Mouse (Mus musculus) midbrain, postnatal 0 days (tissue): ENCODE data around the gene H2afv. TPM values are rescaled to one million over a fixed set of nuclear protein-coding genes. Genes with fewer than 3 reads are reported as not detected.

Experiments used
- ATAC-seq: fragments of 200-750 bp; cut with Nextera tagmentation; 2 replicates; pipeline ENCODE4 v1.8.0; 2017; ENCODE audit warnings: moderate number of reproducible peaks, mild to moderate bottlenecking, moderate TSS enrichment, moderate library complexity; ENCODE audit not compliant: low FRiP score
- DNase-seq: peaks from one replicate; pipeline ENCODE4 v3.0.0-alpha.2; 2015; ENCODE audit warnings: low spot score
- H3K27ac ChIP-seq: fragments of 300-500 bp; sonication (generic); 2 replicates; pipeline ENCODE4 v1.5.1; 2014; ENCODE audit warnings: low read depth, mild to moderate bottlenecking, low read length, mixed read lengths
- H3K27me3 ChIP-seq: fragments of 300-500 bp; sonication (generic); 2 replicates; pipeline ENCODE4 v1.6.1; 2014; ENCODE audit warnings: low read length, control low read depth, mixed read lengths; ENCODE audit not compliant: insufficient read depth
- H3K36me3 ChIP-seq: fragments of 300-500 bp; sonication (generic); 2 replicates; pipeline ENCODE4 v1.6.1; 2014; ENCODE audit warnings: low read length, control low read depth, mixed read lengths; ENCODE audit not compliant: insufficient read depth
- H3K4me1 ChIP-seq: fragments of 300-500 bp; sonication (generic); 2 replicates; pipeline ENCODE4 v1.6.1; 2014; ENCODE audit warnings: mild to moderate bottlenecking, control low read depth, antibody characterized with exemption, low read length, mixed read lengths; ENCODE audit not compliant: insufficient read depth
- H3K4me2 ChIP-seq: fragments of 300-500 bp; sonication (generic); 2 replicates; pipeline ENCODE4 v1.6.1; 2014; ENCODE audit warnings: low read depth, mild to moderate bottlenecking, low read length, mixed read lengths; ENCODE audit not compliant: poor library complexity, severe bottlenecking
- H3K4me3 ChIP-seq: fragments of 300-500 bp; sonication (generic); 2 replicates; pipeline ENCODE4 v1.5.1; 2014; ENCODE audit warnings: low read depth, mild to moderate bottlenecking, low read length, moderate library complexity
- H3K9ac ChIP-seq: fragments of 300-500 bp; sonication (generic); replicated peaks from 2 replicates; pipeline ENCODE4 v1.6.1; 2014; ENCODE audit warnings: mild to moderate bottlenecking, low read length, moderate library complexity, mixed read lengths; ENCODE audit not compliant: poor library complexity, severe bottlenecking
- H3K9me3 ChIP-seq: fragments of 300-500 bp; sonication (generic); 2 replicates; pipeline ENCODE4 v1.6.1; 2016; ENCODE audit warnings: low read length, control low read depth
- CTCF ChIP-seq: IDR thresholded peaks from 2 replicates; pipeline ENCODE4 v1.5.1; 2016; ENCODE audit warnings: antibody characterized with exemption, mild to moderate bottlenecking
- WGBS: fragments of 180-500 bp; shearing (Covaris S2); extraction: QIAGEN DNeasy Blood & Tissue Kit; methylation state at CpG from one replicate; pipeline ENCODE4 v1.1.7; 2014; 5-methylcytosine and 5-hydroxymethylcytosine counted together
- polyA plus RNA-seq: library from polyadenylated mRNA; unstranded; fragments of >200 nt; fragmentation: Nextera tagmentation; extraction: Ambion mirVana; gene quantifications from 2 replicates; pipeline ENCODE4 v1.2.1, GENCODE M21; 2015
- total RNA-seq: library from RNA; depleted of rRNA; stranded (reverse); fragments of >200 nt; gene quantifications from 2 replicates; pipeline ENCODE4 v1.2.3, GENCODE M21; 2014

Gene H2afv
- total and polyA plus RNA-seq, 2 experiments from 2014 or later = 57.2 to 133 TPM

DNA sequence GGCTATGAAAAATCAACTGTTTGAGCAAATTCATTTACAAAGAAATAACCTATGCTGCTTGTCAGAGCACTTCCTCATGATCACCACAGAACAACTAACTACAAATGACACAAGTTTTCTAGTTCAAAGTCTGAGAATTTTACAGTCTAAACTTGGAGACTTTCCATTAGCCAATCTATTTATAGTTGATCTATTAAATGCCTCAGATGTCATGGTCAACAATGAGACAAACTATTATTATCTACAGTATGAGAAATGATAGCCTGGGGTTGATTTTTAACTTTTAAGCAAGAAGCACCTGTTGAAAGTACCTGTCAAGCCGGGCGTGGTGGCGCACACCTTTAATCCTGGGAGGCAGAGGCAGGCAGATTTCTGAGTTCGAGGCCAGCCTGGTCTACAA, 1.7 kb downstream of the H2afv start:
- 97% methylated on average over 4 of the region's 4 CpGs for WGBS
- H3K27me3 ChIP-seq = no peaks in the 10 kb centered on the region
- DNase-seq = no peak
- no peak for ATAC-seq
- no peak overlapping the region for H3K4me2 ChIP-seq
- no peak for TF ChIP-seq CTCF
- no peak overlapping the region for H3K4me3 ChIP-seq
- H3K4me1 ChIP-seq = no peaks in the 10 kb centered on the region
- no peaks in the 10 kb centered on the region for H3K9me3 ChIP-seq
- no peaks in the 10 kb centered on the region for H3K36me3 ChIP-seq
- H3K27ac ChIP-seq = no peak overlapping the region
- no peak overlapping the region for H3K9ac ChIP-seq

DNA sequence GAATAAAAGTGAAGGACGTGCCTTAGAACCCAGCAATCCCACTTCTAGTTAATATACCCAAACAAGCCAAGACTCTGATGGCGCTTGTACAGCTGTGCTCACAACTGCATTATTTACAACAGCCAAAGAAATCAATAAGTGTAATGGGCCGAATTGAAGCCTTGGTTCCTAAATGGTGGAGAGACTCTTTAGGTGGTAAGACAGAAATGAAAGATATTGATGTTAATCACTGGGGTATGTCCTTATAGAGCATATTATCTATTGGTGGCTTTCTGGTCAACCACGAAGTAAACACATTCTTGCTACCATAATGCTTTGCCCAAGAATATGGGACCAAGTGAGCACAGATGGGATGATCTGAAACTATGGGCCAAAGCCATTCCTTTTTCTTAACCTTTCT, 4.1 kb downstream of the H2afv start:
- WGBS = 94% methylated on average over 4 of the region's 4 CpGs
- H3K27ac ChIP-seq = no peak overlapping the region
- H3K36me3 ChIP-seq = no peaks in the 10 kb centered on the region
- no peaks in the 10 kb centered on the region for H3K27me3 ChIP-seq
- H3K4me2 ChIP-seq = no peak overlapping the region
- TF ChIP-seq CTCF = no peak
- no peaks in the 10 kb centered on the region for H3K4me1 ChIP-seq
- no peaks in the 10 kb centered on the region for H3K9me3 ChIP-seq
- no peak overlapping the region for H3K4me3 ChIP-seq
- ATAC-seq (no peak), DNase-seq (no peak)
- no peak overlapping the region for H3K9ac ChIP-seq

- Histone ChIP-seq H3K4me3 (no peak overlapping the region), H3K27me3 (no peaks in the 10 kb centered on the region), H3K9ac (no peak overlapping the region), H3K36me3 (peaks cover 4% of the 10 kb centered on the region; the same call in 1 of the 2 replicates), H3K4me1 (no peaks in the 10 kb centered on the region), H3K27ac (no peak overlapping the region), H3K9me3 (no peaks in the 10 kb centered on the region), H3K4me2 (no peak overlapping the region)
- 99% methylated on average over 2 of the region's 2 CpGs for WGBS
- ATAC-seq = no peak
- no peak for DNase-seq
- TF ChIP-seq CTCF = no peak
Measured at GRCm38 (mm10) chr11:6437667-6438066, 6.6 kb downstream of the H2afv start.

DNA sequence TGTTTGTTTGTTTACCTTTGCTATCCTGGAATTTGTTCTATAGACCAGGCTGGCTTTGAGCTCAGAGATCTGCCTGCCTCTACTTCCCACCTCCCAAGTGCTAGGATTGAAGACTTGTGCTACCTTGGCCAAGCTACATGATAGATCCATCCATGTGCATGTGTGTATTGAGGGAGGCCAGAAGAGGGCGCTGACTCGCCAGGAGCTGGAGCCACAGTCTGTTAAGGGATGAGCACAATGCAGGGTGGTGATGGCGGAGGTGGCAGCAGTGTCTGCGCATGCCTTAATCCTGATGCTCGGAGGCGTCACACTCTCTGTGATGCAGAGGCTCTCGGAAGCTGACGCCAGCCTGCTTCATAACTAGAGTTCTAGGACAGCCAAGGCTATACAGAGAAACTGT, 7.8 kb downstream of the H2afv start:
- no peak overlapping the region for H3K4me2 ChIP-seq
- H3K4me1 ChIP-seq = no peaks in the 10 kb centered on the region
- no peak overlapping the region for H3K9ac ChIP-seq
- H3K36me3 ChIP-seq = peaks cover 10% of the 10 kb centered on the region
- WGBS = 62% methylated on average over 8 of the region's 8 CpGs
- no peak overlapping the region for H3K4me3 ChIP-seq
- no peaks in the 10 kb centered on the region for H3K27me3 ChIP-seq
- no peak overlapping the region for H3K27ac ChIP-seq
- peak; percentile 63 for TF ChIP-seq CTCF
- DNase-seq (peak; percentile 47), ATAC-seq (no peak)
- no peaks in the 10 kb centered on the region for H3K9me3 ChIP-seq

DNA sequence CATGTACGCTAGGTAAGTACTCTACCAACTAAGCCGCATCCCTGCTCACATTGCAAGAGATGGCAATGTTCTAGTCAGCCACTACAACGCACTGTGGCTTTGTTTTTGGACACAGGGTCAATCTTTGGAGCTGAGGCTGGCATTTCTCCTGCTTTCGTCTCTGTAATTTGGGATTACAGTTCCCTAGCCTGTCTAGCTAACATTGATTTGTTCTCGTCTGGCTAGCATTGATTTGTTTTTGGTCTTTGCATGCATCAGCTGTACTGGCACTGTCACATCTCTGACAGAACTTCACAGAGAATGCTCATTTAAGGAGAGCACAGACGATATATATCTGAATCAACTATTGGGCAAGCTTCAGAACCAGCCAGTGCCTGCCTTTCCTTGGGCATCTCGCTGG, 14.1 kb downstream of the H2afv start:
- ATAC-seq (no peak), DNase-seq (no peak)
- Histone ChIP-seq H3K9me3 (no peaks in the 10 kb centered on the region), H3K27ac (no peak overlapping the region), H3K4me2 (no peak overlapping the region), H3K4me3 (no peak overlapping the region), H3K27me3 (no peaks in the 10 kb centered on the region), H3K4me1 (no peaks in the 10 kb centered on the region), H3K9ac (no peak overlapping the region), H3K36me3 (peaks cover 29% of the 10 kb centered on the region)
- 92% methylated on average over 7 of the region's 7 CpGs for WGBS
- no peak for TF ChIP-seq CTCF

DNA sequence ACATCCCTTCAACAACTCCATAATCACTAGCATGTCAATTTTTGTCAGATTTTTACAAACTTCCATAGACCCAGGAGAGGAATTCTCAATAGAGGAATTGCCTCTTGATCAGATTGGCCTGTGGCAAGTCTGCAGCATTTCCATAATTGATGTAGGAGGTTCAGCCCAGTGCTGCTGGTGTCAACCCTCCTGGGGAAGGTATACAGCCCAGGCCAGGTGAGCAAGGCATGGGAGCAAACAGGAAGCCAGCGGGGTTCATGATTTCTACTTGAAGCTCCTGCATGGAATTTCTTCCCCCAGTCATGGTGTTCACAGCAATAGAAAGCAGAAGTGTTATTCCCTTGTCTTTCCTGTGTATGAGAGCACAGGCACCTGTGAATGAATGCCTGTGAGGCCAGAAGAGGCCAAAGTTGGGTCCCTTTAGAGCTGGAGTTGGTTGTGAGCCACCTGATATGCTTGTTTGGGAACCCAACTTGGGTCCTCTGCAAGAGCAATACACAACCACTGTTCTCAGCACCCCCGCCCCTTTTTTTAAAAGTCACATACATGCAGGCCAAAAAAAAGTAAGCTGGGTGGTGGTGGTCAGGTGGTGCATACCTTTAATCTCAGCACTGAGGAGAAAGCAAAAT, 23.4 kb downstream of the H2afv start:
- no peak for TF ChIP-seq CTCF
- Histone ChIP-seq H3K4me3 (no peak overlapping the region), H3K27ac (no peak overlapping the region), H3K9me3 (no peaks in the 10 kb centered on the region), H3K36me3 (peaks cover 21% of the 10 kb centered on the region), H3K4me2 (no peak overlapping the region), H3K9ac (no peak overlapping the region), H3K27me3 (no peaks in the 10 kb centered on the region), H3K4me1 (peaks cover 13% of the 10 kb centered on the region; the same call in 1 of the 2 replicates)
- ATAC-seq (no peak), DNase-seq (no peak)
- WGBS = 72% methylated on average over 2 of the region's 2 CpGs
